Mouse (Mus musculus) hindbrain, embryonic 14.5 days (tissue): ENCODE results near the gene Zfp385c. TPM values are rescaled to one million over a fixed set of nuclear protein-coding genes. Genes with fewer than 3 reads are reported as not detected.

ENCODE experiments used
- ATAC-seq: fragments of 200-750 bp; cut with Nextera tagmentation; 2 replicates; pipeline ENCODE4 v1.8.0; 2017; ENCODE audit warnings: moderate number of reproducible peaks, mild to moderate bottlenecking, moderate TSS enrichment, moderate library complexity; ENCODE audit not compliant: low FRiP score
- DNase-seq: peaks from one replicate; pipeline ENCODE4 v3.0.0-alpha.2; 2015; ENCODE audit warnings: low spot score
- H3K27ac ChIP-seq: fragments of 300-500 bp; sonication (generic); 2 replicates; pipeline ENCODE4 v1.5.1; 2014; ENCODE audit warnings: mild to moderate bottlenecking, moderate library complexity
- H3K27me3 ChIP-seq: fragments of 300-500 bp; sonication (generic); 2 replicates; pipeline ENCODE4 v1.6.1; 2014; ENCODE audit warnings: mild to moderate bottlenecking, low read length, mixed read lengths; ENCODE audit not compliant: control insufficient read depth, insufficient read depth
- H3K36me3 ChIP-seq: fragments of 300-500 bp; sonication (generic); replicated peaks from 2 replicates; pipeline ENCODE4 v1.6.1; 2014; ENCODE audit not compliant: control insufficient read depth, insufficient read depth
- H3K4me1 ChIP-seq: fragments of 300-500 bp; sonication (generic); replicated peaks from 2 replicates; pipeline ENCODE4 v1.6.1; 2014; ENCODE audit warnings: antibody characterized with exemption, low read length, mixed read lengths; ENCODE audit not compliant: control insufficient read depth, insufficient read depth
- H3K4me2 ChIP-seq: fragments of 300-500 bp; sonication (generic); replicated peaks from 2 replicates; pipeline ENCODE4 v1.6.1; 2014; ENCODE audit warnings: mild to moderate bottlenecking, moderate library complexity
- H3K4me3 ChIP-seq: fragments of 300-500 bp; sonication (generic); replicated peaks from 2 replicates; pipeline ENCODE4 v1.5.1; 2014; ENCODE audit warnings: mild to moderate bottlenecking, low read length
- H3K9ac ChIP-seq: fragments of 300-500 bp; sonication (generic); 2 replicates; pipeline ENCODE4 v1.6.1; 2014
- H3K9me3 ChIP-seq: fragments of 300-500 bp; sonication (generic); 2 replicates; pipeline ENCODE4 v1.6.1; 2016; ENCODE audit warnings: low read length; ENCODE audit not compliant: control insufficient read depth
- WGBS: fragments of 180-500 bp; shearing (Covaris S2); extraction: QIAGEN DNeasy Blood & Tissue Kit; methylation state at CpG from one replicate; pipeline ENCODE4 v1.1.7; 2014; 5-methylcytosine and 5-hydroxymethylcytosine counted together
- polyA plus RNA-seq: library from polyadenylated mRNA; unstranded; fragments of >200 nt; fragmentation: Nextera tagmentation; extraction: Ambion mirVana; gene quantifications from 2 replicates; pipeline ENCODE4 v1.2.1, GENCODE M21; 2014

Zfp385c gene
- polyA plus RNA-seq, 1 experiment from 2014 or later = 0.20 TPM

DNA sequence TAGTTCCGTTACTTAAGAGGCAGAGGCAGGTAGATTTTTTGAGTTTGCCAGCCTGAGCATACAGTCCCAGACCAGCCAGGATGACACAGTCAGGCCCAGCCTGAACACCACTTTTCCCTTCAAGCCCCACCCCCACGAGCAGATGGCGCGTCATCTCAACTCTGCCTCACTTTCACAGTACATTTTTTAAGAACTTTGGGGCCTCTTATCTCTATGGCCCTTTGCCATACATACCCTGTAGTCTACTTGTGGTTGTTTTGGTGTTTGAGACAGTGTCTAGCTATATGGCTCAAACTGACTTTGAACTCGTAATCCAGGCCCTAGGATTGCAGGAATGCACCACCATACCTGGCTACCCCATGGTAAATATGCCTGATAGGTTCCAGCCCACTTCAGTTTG is 64.2 kb downstream of the Zfp385c start:
- 96% methylated on average over 5 of the region's 5 CpGs for WGBS
- Histone ChIP-seq H3K9ac (no peak overlapping the region), H3K27ac (no peak overlapping the region)

DNA sequence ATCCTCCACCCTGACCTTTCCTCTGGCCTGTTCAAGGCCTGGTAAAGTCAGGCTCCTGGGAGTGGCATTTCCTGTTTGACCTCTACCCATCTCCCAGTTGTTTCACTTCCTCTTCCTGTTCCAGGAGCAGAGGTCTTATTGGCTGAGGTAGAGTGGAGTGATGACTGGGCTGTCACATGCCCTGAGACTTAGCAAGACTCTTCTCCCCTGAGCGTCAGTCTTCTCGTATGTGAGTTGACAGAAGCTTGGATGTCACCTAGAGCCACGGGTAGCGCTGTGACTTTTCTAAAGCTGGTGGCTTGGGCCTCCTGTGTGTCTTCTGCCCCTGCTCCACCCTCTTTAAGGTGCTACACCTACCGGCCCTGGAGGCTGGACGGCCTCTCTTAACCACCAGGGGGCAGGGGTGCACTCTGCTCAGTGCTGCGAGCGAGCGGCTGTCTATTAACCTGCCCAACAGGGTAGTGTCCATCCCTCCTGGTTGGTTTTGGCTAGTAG is 65.5 kb downstream of the Zfp385c start:
- Histone ChIP-seq H3K27ac (no peak overlapping the region), H3K9ac (no peak overlapping the region), H3K36me3 (peaks cover 30% of the 10 kb centered on the region), H3K4me2 (no peak overlapping the region), H3K4me3 (no peak overlapping the region), H3K4me1 (peaks cover 19% of the 10 kb centered on the region; the same call in 1 of the 2 replicates), H3K27me3 (no peaks in the 10 kb centered on the region), H3K9me3 (no peaks in the 10 kb centered on the region)
- DNase-seq (peak; percentile 57), ATAC-seq (no peak)
- 23% methylated on average over 9 of the region's 9 CpGs for WGBS

More for the DNA sequence above, 64.2 kb downstream of the Zfp385c start:
- H3K4me2 ChIP-seq = no peak overlapping the region
- H3K27me3 ChIP-seq = no peaks in the 10 kb centered on the region
- H3K4me1 ChIP-seq = peaks cover 19% of the 10 kb centered on the region; the same call in 1 of the 2 replicates
- no peak for ATAC-seq
- no peak for DNase-seq
- H3K9me3 ChIP-seq = no peaks in the 10 kb centered on the region
- no peak overlapping the region for H3K4me3 ChIP-seq
- H3K36me3 ChIP-seq = peaks cover 30% of the 10 kb centered on the region

DNA sequence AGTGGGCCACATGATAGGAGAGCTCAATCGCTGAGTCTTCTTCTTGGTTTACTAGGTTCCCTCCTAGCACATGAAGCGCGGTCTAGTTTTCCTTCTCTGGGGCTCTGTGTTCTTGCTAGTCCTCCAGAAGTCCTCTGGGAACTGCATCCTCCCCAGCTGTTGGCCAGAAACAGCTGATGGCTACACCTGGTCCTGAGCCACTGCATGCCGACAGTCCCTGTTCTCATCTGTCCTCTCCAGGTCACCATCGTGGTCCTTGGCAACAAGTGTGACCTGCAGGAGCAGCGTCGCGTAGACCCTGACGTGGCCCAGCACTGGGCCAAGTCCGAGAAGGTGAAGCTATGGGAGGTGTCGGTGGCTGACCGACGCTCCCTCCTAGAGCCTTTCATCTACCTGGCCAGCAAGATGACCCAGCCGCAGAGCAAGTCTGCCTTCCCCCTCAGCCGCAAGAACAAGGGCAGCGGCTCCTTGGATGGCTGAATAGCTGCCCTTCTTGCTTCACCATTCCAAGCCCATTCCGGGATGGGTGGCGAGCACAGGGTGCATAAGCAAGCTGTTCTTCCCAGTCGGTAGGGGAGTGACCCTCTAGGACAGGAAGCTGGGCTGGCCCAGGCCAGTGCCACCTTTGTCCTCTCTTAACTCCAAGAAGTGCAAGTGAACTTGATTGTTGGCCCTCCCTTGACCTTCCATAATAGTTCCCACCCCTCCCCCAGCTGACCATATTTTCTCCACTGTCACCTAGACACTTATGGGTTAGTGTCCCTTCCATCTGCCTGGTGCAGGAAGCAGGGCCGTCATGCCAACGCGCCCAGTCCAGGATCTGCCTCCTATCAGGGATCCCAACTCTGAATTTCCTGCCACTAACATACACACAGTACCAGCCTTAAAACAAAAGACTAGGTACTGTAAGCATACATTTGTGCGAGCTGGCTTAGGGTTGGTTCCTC is 66.2 kb downstream of the Zfp385c start:
- peaks cover 30% of the 10 kb centered on the region for H3K36me3 ChIP-seq
- WGBS = 95% methylated on average over 23 of the region's 23 CpGs
- ATAC-seq (no peak), DNase-seq (no peak)
- no peaks in the 10 kb centered on the region for H3K9me3 ChIP-seq
- H3K27ac ChIP-seq = no peak overlapping the region
- H3K4me3 ChIP-seq = no peak overlapping the region
- no peak overlapping the region for H3K4me2 ChIP-seq
- no peak overlapping the region for H3K9ac ChIP-seq
- H3K27me3 ChIP-seq = no peaks in the 10 kb centered on the region
- peaks cover 19% of the 10 kb centered on the region; the same call in 1 of the 2 replicates for H3K4me1 ChIP-seq

DNA sequence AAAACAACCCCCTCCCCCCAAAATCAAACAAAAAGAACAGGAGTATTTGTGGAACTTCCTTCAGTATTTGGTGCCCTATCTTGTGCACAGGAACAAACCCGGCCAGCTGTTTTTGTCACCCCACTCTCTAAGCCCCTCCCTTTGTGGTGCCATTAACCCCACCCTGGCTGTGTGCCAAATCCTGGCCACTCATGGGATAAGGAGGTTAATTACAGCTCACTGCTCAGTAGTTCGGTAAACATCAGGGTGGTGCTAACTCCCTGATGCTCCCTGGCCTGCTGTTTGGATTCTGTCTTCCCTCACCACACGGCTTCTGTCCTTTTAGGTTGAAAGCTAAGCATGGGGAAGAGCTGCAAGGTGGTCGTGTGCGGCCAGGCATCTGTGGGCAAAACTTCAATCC is 68.4 kb downstream of the Zfp385c start:
- Histone ChIP-seq H3K4me2 (peak overlapping the region; percentile 71), H3K27ac (no peak overlapping the region), H3K36me3 (peaks cover 30% of the 10 kb centered on the region), H3K9me3 (no peaks in the 10 kb centered on the region), H3K27me3 (no peaks in the 10 kb centered on the region), H3K4me3 (peak overlapping the region; percentile 68), H3K9ac (peak overlapping the region; percentile 76), H3K4me1 (peaks cover 29% of the 10 kb centered on the region; the same call in 1 of the 2 replicates)
- ATAC-seq = no peak
- no peak for DNase-seq
- WGBS = 66% methylated on average over 5 of the region's 5 CpGs

DNA sequence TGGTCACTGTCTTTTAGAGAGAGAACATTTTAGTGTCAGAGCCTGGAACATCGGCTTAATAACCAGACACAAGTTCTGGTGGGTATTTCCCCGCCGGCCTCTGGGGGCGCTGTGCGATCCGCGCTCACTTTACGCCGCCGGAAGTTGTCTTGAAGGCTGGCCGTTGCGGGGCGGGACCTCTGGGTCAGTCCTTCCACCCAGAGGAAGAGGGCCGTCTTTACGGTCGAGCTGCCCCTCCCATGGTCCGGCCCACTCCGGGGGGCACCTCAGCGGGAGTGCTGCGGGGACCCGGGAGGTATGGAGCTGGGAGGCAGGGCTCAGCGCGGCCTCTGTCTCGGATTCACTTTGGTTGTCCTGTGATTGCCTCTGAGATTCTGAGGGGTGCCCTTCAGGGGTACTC is 69.5 kb downstream of the Zfp385c start:
- no peaks in the 10 kb centered on the region for H3K27me3 ChIP-seq
- peak overlapping the region; percentile 68 for H3K4me3 ChIP-seq
- H3K9me3 ChIP-seq = no peaks in the 10 kb centered on the region
- H3K9ac ChIP-seq = peak overlapping the region; percentile 76
- H3K27ac ChIP-seq = peak overlapping the region; percentile 82
- WGBS = under 1% methylated on average over 24 of the region's 24 CpGs
- H3K4me2 ChIP-seq = peak overlapping the region; percentile 71
- H3K4me1 ChIP-seq = peaks cover 31% of the 10 kb centered on the region
- DNase-seq (peak; percentile 92), ATAC-seq (peak; percentile 56; the same call in 1 of the 2 replicates)
- H3K36me3 ChIP-seq = peaks cover 30% of the 10 kb centered on the region

DNA sequence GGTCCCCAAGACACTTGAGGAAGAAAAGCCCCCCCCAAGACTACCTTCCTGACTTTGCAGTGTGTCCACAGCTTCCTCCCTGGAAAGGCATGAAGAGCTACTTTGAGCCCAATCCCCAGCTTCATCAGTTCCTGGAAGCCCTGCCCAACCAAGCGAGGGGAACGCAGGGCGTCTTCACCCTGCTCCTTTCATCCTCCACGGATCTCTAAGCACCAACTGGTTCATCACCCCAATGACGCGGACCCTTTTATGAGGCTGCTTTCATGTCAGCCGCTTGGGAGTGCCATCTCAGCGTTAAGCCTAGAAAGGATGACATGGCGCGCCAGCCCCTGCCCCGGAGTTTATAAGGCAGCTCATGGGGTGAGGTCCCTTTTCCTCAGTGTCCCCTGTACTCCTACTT is 72.3 kb downstream of the Zfp385c start, which contains the start of gene Dnajc7:
Gene Dnajc7 (minus strand): TSS at position 187 of the 400 bp plus-strand sequence.
- no peak for ATAC-seq

DNA sequence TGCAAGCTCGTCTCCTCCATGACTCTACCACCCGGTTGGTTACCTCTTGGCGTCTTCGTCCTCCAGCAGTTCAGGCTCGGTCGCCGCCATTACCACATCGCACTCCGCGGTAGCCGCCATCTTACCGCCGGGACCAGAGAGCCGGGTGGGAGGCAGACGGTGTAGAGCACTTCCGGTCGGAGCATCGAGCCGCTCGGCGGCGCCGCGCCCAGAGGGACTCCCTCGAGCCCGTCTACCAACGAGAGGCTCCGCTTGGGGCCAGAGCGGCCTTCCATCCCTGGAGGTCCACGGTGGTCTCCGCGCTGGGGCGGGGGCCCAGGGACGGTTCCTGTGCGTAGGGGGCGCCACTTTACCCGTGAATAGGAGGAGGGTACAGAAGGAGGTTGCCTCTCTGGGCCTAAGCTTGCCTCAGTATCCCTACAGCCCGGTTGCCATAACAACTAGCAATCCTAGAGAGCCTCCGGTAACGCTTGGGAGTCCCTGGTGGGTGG is 72.7 kb downstream of the Zfp385c start:
- peaks cover 35% of the 10 kb centered on the region for H3K4me1 ChIP-seq
- peak; percentile 98 for DNase-seq
- no peaks in the 10 kb centered on the region for H3K9me3 ChIP-seq
- peak; percentile 97 for ATAC-seq
- H3K27me3 ChIP-seq = no peaks in the 10 kb centered on the region
- peaks cover 6% of the 10 kb centered on the region; the same call in 1 of the 2 replicates for H3K36me3 ChIP-seq
- H3K4me3 ChIP-seq = peak overlapping the region; percentile 85
- H3K9ac ChIP-seq = peak overlapping the region; percentile 86
- WGBS = under 1% methylated on average over 39 of the region's 40 CpGs
- H3K27ac ChIP-seq = peak overlapping the region; percentile 96
- peak overlapping the region; percentile 71 for H3K4me2 ChIP-seq

More for the DNA sequence above, 72.3 kb downstream of the Zfp385c start, which contains the start of gene Dnajc7:
- peaks cover 10% of the 10 kb centered on the region for H3K36me3 ChIP-seq
- H3K4me3 ChIP-seq = peak within 1 kb of the TSS; percentile 85
- H3K27me3 ChIP-seq = no peaks in the 10 kb centered on the region
- H3K4me2 ChIP-seq = peak within 1 kb of the TSS; percentile 71
- H3K4me1 ChIP-seq = peaks cover 35% of the 10 kb centered on the region
- DNase-seq = no peak
- H3K27ac ChIP-seq = peak within 1 kb of the TSS; percentile 96
- no peaks in the 10 kb centered on the region for H3K9me3 ChIP-seq
- whole genome bisulfite sequencing = 4% methylated on average over 11 of the region's 11 CpGs
- peak within 1 kb of the TSS; percentile 86 for H3K9ac ChIP-seq

DNA sequence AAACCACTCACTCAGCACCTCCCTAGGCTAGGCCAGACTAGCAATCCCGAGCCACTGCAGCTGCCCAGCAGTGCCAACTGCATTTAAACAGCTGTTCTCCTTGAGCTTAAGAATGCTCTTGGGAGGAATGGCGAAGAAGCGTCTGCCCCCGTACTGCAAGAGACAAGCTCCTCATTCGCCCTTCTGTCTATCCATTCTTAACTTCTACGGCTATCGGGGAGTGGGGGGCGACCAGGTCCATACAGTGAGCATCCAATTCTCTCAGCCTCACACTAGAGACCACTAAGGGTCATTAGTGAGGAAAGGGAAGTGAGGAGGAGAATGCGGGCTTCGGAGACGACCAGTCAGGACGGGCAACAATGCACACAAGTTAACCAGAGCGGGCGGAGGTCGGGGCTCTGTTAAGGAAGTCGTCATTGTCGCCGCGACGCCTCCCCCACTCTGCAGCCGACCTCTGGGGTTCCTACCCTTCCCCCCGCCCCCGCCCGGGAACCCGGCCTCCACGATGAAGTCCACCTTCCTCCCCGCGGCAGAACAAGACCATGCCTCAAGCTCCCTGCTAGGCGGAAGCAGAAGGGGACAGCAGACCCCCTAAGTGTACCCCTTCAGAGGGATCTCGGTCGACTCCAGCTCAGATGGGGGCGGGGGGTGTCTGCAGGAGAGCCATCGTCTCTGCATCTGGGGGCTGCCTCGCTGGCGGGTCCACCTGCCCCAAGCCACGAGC is 73.3 kb downstream of the Zfp385c start, which contains the start of gene Nkiras2:
Gene Nkiras2 (plus strand): TSS at position 484 of the 724 bp plus-strand sequence.
- Histone ChIP-seq H3K9me3 (no peaks in the 10 kb centered on the region), H3K27me3 (no peaks in the 10 kb centered on the region), H3K4me1 (peaks cover 32% of the 10 kb centered on the region), H3K9ac (peak within 1 kb of the TSS; percentile 86), H3K4me2 (peak within 1 kb of the TSS; percentile 71), H3K4me3 (peak within 1 kb of the TSS; percentile 85), H3K36me3 (peaks cover 6% of the 10 kb centered on the region; the same call in 1 of the 2 replicates), H3K27ac (peak within 1 kb of the TSS; percentile 96)
- DNase-seq = peak; percentile 63
- 1% methylated on average over 33 of the region's 36 CpGs for WGBS
- ATAC-seq = peak; percentile 55
